Mouse (Mus musculus) megakaryocyte, adult 5-6 weeks (primary cell): ENCODE results near the gene Ppm1h. TPM values are rescaled to one million over a fixed set of nuclear protein-coding genes. Genes with fewer than 3 reads are reported as not detected.

Experiments used
- ATAC-seq: 2 replicates; pipeline ENCODE4 v1.8.0; 2016; ENCODE audit warnings: mild to moderate bottlenecking, inconsistent platforms; ENCODE audit not compliant: poor library complexity, severe bottlenecking
- total RNA-seq, 2 experiments: library from RNA; stranded (forward) in 1 of 2; stranded (reverse) in 1 of 2; fragments of 153-499, 151-499 nt in 1 of 2; fragments of 221-1000, 200-1000 nt in 1 of 2; gene quantifications; 2 replicates each; pipeline versions ENCODE4 v1.2.3 to v1.2.4; 2015 to 2017

Ppm1h gene
- total RNA-seq, 2 experiments from 2014 or later = 27.9 to 31.8 TPM

- no peak for ATAC-seq
Observed at GRCm38 (mm10) chr10:122887528-122888183, 209.1 kb downstream of the Ppm1h start.

GRCm38 (mm10) chr10:122890682-122891350 lies 212.3 kb downstream of the Ppm1h start:
- ATAC-seq = no peak

- ATAC-seq = no peak
Observed at GRCm38 (mm10) chr10:122891461-122891860, 212.9 kb downstream of the Ppm1h start.

GRCm38 (mm10) chr10:122894555-122895069 lies 216.1 kb downstream of the Ppm1h start:
- ATAC-seq = peak; percentile 63

- peak; percentile 78 for ATAC-seq
Observed at GRCm38 (mm10) chr10:122895121-122895770, 216.7 kb downstream of the Ppm1h start.

GRCm38 (mm10) chr10:122899971-122900370 lies 221.4 kb downstream of the Ppm1h start:
- no peak for ATAC-seq

- no peak for ATAC-seq
Observed at GRCm38 (mm10) chr10:122900466-122900865, 221.9 kb downstream of the Ppm1h start.

GRCm38 (mm10) chr10:122901379-122901778 lies 222.8 kb downstream of the Ppm1h start:
- no peak for ATAC-seq

- no peak for ATAC-seq
Observed at GRCm38 (mm10) chr10:122909406-122910032, 231.0 kb downstream of the Ppm1h start.

- ATAC-seq = no peak
Observed at GRCm38 (mm10) chr10:122910798-122911225, 232.2 kb downstream of the Ppm1h start.

- no peak for ATAC-seq
Observed at GRCm38 (mm10) chr10:122911668-122912067, 233.1 kb downstream of the Ppm1h start.

GRCm38 (mm10) chr10:122912086-122912690 lies 233.6 kb downstream of the Ppm1h start:
- ATAC-seq = no peak

- 0 out of 2 replicates have a peak, but pooled peaks have one; percentile 35 for ATAC-seq
Observed at GRCm38 (mm10) chr10:122912701-122913368, 234.3 kb downstream of the Ppm1h start.

GRCm38 (mm10) chr10:122913393-122913792 lies 234.8 kb downstream of the Ppm1h start:
- no peak for ATAC-seq

- peak; percentile 70 for ATAC-seq
Observed at GRCm38 (mm10) chr10:122915905-122916304, 237.3 kb downstream of the Ppm1h start.

- ATAC-seq = no peak
Observed at GRCm38 (mm10) chr10:122917648-122918324, 239.2 kb downstream of the Ppm1h start.

GRCm38 (mm10) chr10:122918325-122918694 lies 239.7 kb downstream of the Ppm1h start:
- ATAC-seq = no peak

- ATAC-seq = no peak
Observed at GRCm38 (mm10) chr10:122918754-122919153, 240.2 kb downstream of the Ppm1h start.

GRCm38 (mm10) chr10:122919416-122919815 lies 240.9 kb downstream of the Ppm1h start:
- no peak for ATAC-seq
